Mouse (Mus musculus): Measurements from ENCODE around the gene Baiap3. TPM values are rescaled to one million over a fixed set of nuclear protein-coding genes. Genes with fewer than 3 reads are reported as not detected.

Baiap3 gene
- polyA plus RNA-seq, 1 experiment from 2014 or later, result 8.7 TPM

GRCm38 (mm10) chr17:25221821-25222503, 34.2 kb downstream of the Baiap3 start:
- peak; percentile 92 for ATAC-seq
- Histone ChIP-seq H3K4me2 (replicated peaks) (peak overlapping the region; percentile 65), H3K4me1 (replicated peaks) (peaks cover 16% of the 10 kb centered on the region), H3K9ac (replicated peaks) (peak overlapping the region; percentile 66), H3K4me3 (replicated peaks) (peak overlapping the region; percentile 41), H3K9me3 (no peaks in the 10 kb centered on the region), H3K36me3 (peaks cover 37% of the 10 kb centered on the region), H3K27me3 (no peaks in the 10 kb centered on the region), H3K27ac (peak overlapping the region; percentile 71)
- 1% methylated on average over 22 of the region's 30 CpGs for WGBS

DNA sequence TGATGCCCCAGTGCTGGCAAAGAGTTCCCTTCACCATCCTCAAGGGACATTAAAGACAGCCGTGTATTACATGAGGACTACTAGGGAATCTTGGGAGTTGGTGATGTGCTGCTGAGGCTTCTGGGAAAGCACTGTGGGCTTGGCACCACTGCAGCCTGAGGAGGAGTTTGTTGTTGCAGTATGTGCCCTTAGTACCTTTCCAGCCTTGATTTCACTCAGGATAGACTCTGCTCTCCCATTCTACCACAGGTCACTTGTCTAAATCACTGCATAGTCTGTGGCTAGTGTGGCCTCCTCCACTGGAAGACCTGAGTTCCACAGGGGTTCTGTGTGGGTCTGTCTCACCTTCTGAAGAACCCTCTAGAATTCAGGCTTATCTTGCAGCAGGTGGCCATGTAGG, 35.4 kb downstream of the Baiap3 start:
- Histone ChIP-seq H3K4me3 (replicated peaks) (no peak overlapping the region), H3K36me3 (peaks cover 40% of the 10 kb centered on the region), H3K9ac (replicated peaks) (no peak overlapping the region), H3K27me3 (no peaks in the 10 kb centered on the region), H3K9me3 (no peaks in the 10 kb centered on the region), H3K27ac (no peak overlapping the region), H3K4me2 (replicated peaks) (no peak overlapping the region), H3K4me1 (replicated peaks) (peaks cover 16% of the 10 kb centered on the region)
- no peak for ATAC-seq
- WGBS, result 90% methylated on average over 1 of the region's 1 CpGs

DNA sequence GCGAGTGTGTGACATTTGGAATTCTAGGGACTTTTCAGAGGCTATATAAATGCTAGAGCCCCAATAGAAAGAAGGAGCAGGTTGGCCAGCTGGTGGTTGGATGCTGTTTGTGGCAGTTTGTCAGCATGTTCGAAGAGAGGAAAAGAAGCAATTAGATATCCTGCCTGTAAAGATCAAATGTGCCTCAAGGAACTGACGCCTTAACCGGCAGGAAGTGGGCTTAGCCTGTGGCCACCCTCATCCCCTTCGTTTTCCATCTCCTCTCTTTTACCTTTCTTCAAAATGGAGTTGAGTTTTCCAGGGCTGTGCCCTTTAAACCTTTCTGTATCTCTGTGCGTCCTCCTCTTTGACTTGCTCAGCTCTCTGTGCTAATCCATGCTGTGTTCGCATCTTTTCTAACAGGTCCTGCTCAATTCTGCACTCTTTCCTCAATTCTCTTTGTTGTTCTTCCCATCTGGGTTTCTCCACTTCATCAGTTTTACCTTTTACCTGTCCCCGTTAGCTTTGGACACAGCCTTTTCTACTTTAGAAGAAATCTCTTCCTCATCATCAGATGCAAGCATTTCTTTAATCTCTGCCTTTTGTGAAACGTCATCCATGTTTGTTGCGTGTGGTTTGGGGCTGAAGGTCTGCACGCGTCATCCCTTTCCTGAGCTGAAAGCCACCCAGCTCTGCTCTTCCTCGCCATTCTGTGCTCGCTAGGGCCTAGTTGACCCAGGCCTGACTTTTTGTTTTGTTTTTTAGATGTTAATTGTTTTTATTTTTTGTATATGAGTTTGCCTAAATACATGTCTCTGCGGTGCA, 36.5 kb downstream of the Baiap3 start:
- peaks cover 16% of the 10 kb centered on the region for H3K4me1 ChIP-seq (replicated peaks)
- H3K36me3 ChIP-seq, result peaks cover 48% of the 10 kb centered on the region
- H3K27ac ChIP-seq, result no peak overlapping the region
- no peak for ATAC-seq
- H3K4me3 ChIP-seq (replicated peaks), result no peak overlapping the region
- no peak overlapping the region for H3K9ac ChIP-seq (replicated peaks)
- no peaks in the 10 kb centered on the region for H3K9me3 ChIP-seq
- H3K27me3 ChIP-seq, result no peaks in the 10 kb centered on the region
- WGBS, result 94% methylated on average over 15 of the region's 15 CpGs
- no peak overlapping the region for H3K4me2 ChIP-seq (replicated peaks)

DNA sequence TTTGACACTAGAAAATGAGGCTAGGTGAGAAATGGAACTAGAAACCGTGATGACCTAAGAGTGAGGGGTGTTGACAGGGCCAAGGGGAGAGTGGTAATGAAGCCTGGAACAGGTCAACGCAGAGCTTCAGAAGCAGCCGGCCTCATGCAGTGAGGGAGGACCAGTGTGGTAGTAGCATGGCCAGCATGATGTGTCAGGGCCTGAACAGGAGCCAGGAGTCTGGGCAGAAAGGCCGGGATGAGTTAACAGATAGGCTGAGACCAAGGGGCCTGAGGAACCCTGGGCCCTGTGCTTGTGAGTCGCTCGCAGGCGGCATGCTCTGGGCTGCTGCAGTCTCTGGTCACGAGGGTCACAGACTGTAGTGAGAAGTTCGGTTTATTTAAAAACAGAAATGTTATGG, 37.2 kb downstream of the Baiap3 start:
- no peak overlapping the region for H3K4me2 ChIP-seq (replicated peaks)
- no peak overlapping the region for H3K27ac ChIP-seq
- H3K9ac ChIP-seq (replicated peaks), result no peak overlapping the region
- H3K9me3 ChIP-seq, result no peaks in the 10 kb centered on the region
- no peak for ATAC-seq
- peaks cover 16% of the 10 kb centered on the region for H3K4me1 ChIP-seq (replicated peaks)
- H3K36me3 ChIP-seq, result peaks cover 56% of the 10 kb centered on the region
- H3K27me3 ChIP-seq, result no peaks in the 10 kb centered on the region
- WGBS, result 92% methylated on average over 9 of the region's 9 CpGs
- H3K4me3 ChIP-seq (replicated peaks), result no peak overlapping the region

- Histone ChIP-seq H3K27me3 (no peaks in the 10 kb centered on the region), H3K9ac (replicated peaks) (no peak overlapping the region), H3K4me3 (replicated peaks) (no peak overlapping the region), H3K4me1 (replicated peaks) (no peaks in the 10 kb centered on the region), H3K9me3 (no peaks in the 10 kb centered on the region), H3K27ac (no peak overlapping the region), H3K4me2 (replicated peaks) (no peak overlapping the region), H3K36me3 (peaks cover 85% of the 10 kb centered on the region)
- 91% methylated on average over 3 of the region's 3 CpGs for WGBS
- ATAC-seq, result no peak
Measured at GRCm38 (mm10) chr17:25215431-25215830, 40.7 kb downstream of the Baiap3 start.

- ATAC-seq, result no peak
- peaks cover 96% of the 10 kb centered on the region for H3K36me3 ChIP-seq
- no peaks in the 10 kb centered on the region for H3K9me3 ChIP-seq
- 90% methylated on average over 4 of the region's 4 CpGs for whole genome bisulfite sequencing
- no peak overlapping the region for H3K9ac ChIP-seq (replicated peaks)
- no peak overlapping the region for H3K27ac ChIP-seq
- no peak overlapping the region for H3K4me2 ChIP-seq (replicated peaks)
- H3K27me3 ChIP-seq, result no peaks in the 10 kb centered on the region
- no peak overlapping the region for H3K4me3 ChIP-seq (replicated peaks)
- H3K4me1 ChIP-seq (replicated peaks), result no peaks in the 10 kb centered on the region
Measured at GRCm38 (mm10) chr17:25211705-25212104, 44.5 kb downstream of the Baiap3 start.

GRCm38 (mm10) chr17:25210680-25211466, 45.3 kb downstream of the Baiap3 start:
- H3K9me3 ChIP-seq, result no peaks in the 10 kb centered on the region
- H3K4me3 ChIP-seq (replicated peaks), result no peak overlapping the region
- H3K27me3 ChIP-seq, result no peaks in the 10 kb centered on the region
- WGBS, result 91% methylated on average over 15 of the region's 15 CpGs
- H3K27ac ChIP-seq, result no peak overlapping the region
- no peak for ATAC-seq
- H3K4me2 ChIP-seq (replicated peaks), result no peak overlapping the region
- no peak overlapping the region for H3K9ac ChIP-seq (replicated peaks)
- peaks cover 94% of the 10 kb centered on the region for H3K36me3 ChIP-seq
- no peaks in the 10 kb centered on the region for H3K4me1 ChIP-seq (replicated peaks)

DNA sequence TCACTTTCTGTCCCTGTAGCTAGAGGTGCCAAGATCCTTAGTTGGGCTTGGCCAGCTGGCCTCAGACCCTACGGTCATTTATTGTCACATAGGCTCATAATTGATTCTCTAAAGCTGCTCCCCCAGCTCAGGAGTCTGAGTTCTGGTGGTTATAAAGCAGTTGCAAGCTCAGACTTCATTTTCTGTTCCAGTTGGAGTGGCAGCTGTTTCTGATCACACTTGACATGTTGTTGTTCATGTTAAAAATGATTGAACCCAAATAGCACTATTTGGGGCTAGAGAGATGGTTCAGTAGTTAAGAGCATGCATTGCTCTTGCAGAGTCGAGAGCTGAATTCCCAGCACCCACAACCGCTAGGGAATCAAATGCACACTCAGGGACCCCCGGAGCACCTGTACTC, 46.2 kb downstream of the Baiap3 start:
- Histone ChIP-seq H3K36me3 (peaks cover 93% of the 10 kb centered on the region), H3K27ac (no peak overlapping the region), H3K9me3 (no peaks in the 10 kb centered on the region), H3K4me1 (replicated peaks) (no peaks in the 10 kb centered on the region), H3K4me2 (replicated peaks) (no peak overlapping the region), H3K27me3 (no peaks in the 10 kb centered on the region), H3K4me3 (replicated peaks) (no peak overlapping the region), H3K9ac (replicated peaks) (no peak overlapping the region)
- no peak for ATAC-seq
- 91% methylated on average over 4 of the region's 4 CpGs for WGBS

- no peak for ATAC-seq
- WGBS, result 95% methylated on average over 4 of the region's 4 CpGs
- H3K36me3 ChIP-seq, result peaks cover 72% of the 10 kb centered on the region
Measured at GRCm38 (mm10) chr17:25202401-25202800, 53.8 kb downstream of the Baiap3 start.

More at GRCm38 (mm10) chr17:25202401-25202800, 53.8 kb downstream of the Baiap3 start:
- Histone ChIP-seq H3K9ac (replicated peaks) (no peak overlapping the region), H3K4me3 (replicated peaks) (no peak overlapping the region), H3K9me3 (no peaks in the 10 kb centered on the region), H3K27ac (no peak overlapping the region), H3K4me2 (replicated peaks) (no peak overlapping the region), H3K4me1 (replicated peaks) (no peaks in the 10 kb centered on the region), H3K27me3 (no peaks in the 10 kb centered on the region)

Small RNAs within 50 kb of the gene (microRNA-seq; reads per million reads assigned to microRNA genes)
- 3.9 reads per million, percentile 16 among the genes with 10 or more reads in this experiment for gene Mir3547

Other genes with a start within 250 kb of the Baiap3 start
- gene Cramp1l, start 240.6 kb downstream of the Baiap3 start, polyA plus RNA-seq (2015; fragmentation: Nextera tagmentation; extraction: Ambion mirVana), result 7.0 and 8.2 TPM in 2 replicates
- 19.1 and 19.8 TPM in 2 replicates for gene Ift140, start 240.3 kb downstream of the Baiap3 start, polyA plus RNA-seq (2015; fragmentation: Nextera tagmentation; extraction: Ambion mirVana)
- 9.4 and 10.8 TPM in 2 replicates for gene Tmem204, start 172.8 kb downstream of the Baiap3 start, polyA plus RNA-seq (2015; fragmentation: Nextera tagmentation; extraction: Ambion mirVana)
- gene Telo2, start 140.4 kb downstream of the Baiap3 start, polyA plus RNA-seq (2015; fragmentation: Nextera tagmentation; extraction: Ambion mirVana), result 45.3 and 48.0 TPM in 2 replicates
- gene Ptx4, start 135.6 kb downstream of the Baiap3 start, polyA plus RNA-seq (2015; fragmentation: Nextera tagmentation; extraction: Ambion mirVana), result not detected in 2 replicates
- gene Clcn7, start 123.0 kb downstream of the Baiap3 start, polyA plus RNA-seq (2015; fragmentation: Nextera tagmentation; extraction: Ambion mirVana), result 29.1 and 29.7 TPM in 2 replicates
- gene Ccdc154, start 93.9 kb downstream of the Baiap3 start, polyA plus RNA-seq (2015; fragmentation: Nextera tagmentation; extraction: Ambion mirVana), result not detected in 2 replicates
- gene Gm38655, start 80.9 kb downstream of the Baiap3 start, polyA plus RNA-seq (2015; fragmentation: Nextera tagmentation; extraction: Ambion mirVana), result not detected in 2 replicates
- 36.1 and 37.1 TPM in 2 replicates for gene BC003965, start 71.8 kb downstream of the Baiap3 start, polyA plus RNA-seq (2015; fragmentation: Nextera tagmentation; extraction: Ambion mirVana)
- 13.0 and 13.4 TPM in 2 replicates for gene Unkl, start 68.0 kb downstream of the Baiap3 start, polyA plus RNA-seq (2015; fragmentation: Nextera tagmentation; extraction: Ambion mirVana)
- 86.0 and 90.4 TPM in 2 replicates for gene Gnptg, start 16.2 kb downstream of the Baiap3 start, polyA plus RNA-seq (2015; fragmentation: Nextera tagmentation; extraction: Ambion mirVana)
- 61.1 and 63.1 TPM in 2 replicates for gene Tsr3, start 16.2 kb downstream of the Baiap3 start, polyA plus RNA-seq (2015; fragmentation: Nextera tagmentation; extraction: Ambion mirVana)
- 672 and 679 TPM in 2 replicates for gene Ube2i, start 18.3 kb upstream of the Baiap3 start, polyA plus RNA-seq (2015; fragmentation: Nextera tagmentation; extraction: Ambion mirVana)
- not detected in 2 replicates for gene Prss34, start 42.0 kb upstream of the Baiap3 start, polyA plus RNA-seq (2015; fragmentation: Nextera tagmentation; extraction: Ambion mirVana)
- not detected in 2 replicates for gene Prss28, start 52.3 kb upstream of the Baiap3 start, polyA plus RNA-seq (2015; fragmentation: Nextera tagmentation; extraction: Ambion mirVana)
- gene Prss29, start 62.3 kb upstream of the Baiap3 start, polyA plus RNA-seq (2015; fragmentation: Nextera tagmentation; extraction: Ambion mirVana), result not detected in 2 replicates
- not detected in 2 replicates for gene Tpsab1, start 89.2 kb upstream of the Baiap3 start, polyA plus RNA-seq (2015; fragmentation: Nextera tagmentation; extraction: Ambion mirVana)
- not detected in 2 replicates for gene Tpsb2, start 109.9 kb upstream of the Baiap3 start, polyA plus RNA-seq (2015; fragmentation: Nextera tagmentation; extraction: Ambion mirVana)
- 1.1 TPM in 1 of 2 replicates, not detected in the other for gene Tpsg1, start 112.9 kb upstream of the Baiap3 start, polyA plus RNA-seq (2015; fragmentation: Nextera tagmentation; extraction: Ambion mirVana)
- 8.6 and 11.5 TPM in 2 replicates for gene Cacna1h, start 177.4 kb upstream of the Baiap3 start, polyA plus RNA-seq (2015; fragmentation: Nextera tagmentation; extraction: Ambion mirVana)
- 0.50 and 0.81 TPM in 2 replicates for gene Tekt4, start 198.3 kb upstream of the Baiap3 start, polyA plus RNA-seq (2015; fragmentation: Nextera tagmentation; extraction: Ambion mirVana)
- 0.15 and 0.24 TPM in 2 replicates for gene Sstr5, start 240.9 kb upstream of the Baiap3 start, polyA plus RNA-seq (2015; fragmentation: Nextera tagmentation; extraction: Ambion mirVana)

Data from midbrain, embryonic 13.5 days (tissue).